Mouse (Mus musculus) hindbrain, embryonic 12.5 days (tissue): ENCODE data around the gene Zfp110. TPM values are rescaled to one million over a fixed set of nuclear protein-coding genes. Genes with fewer than 3 reads are reported as not detected.
A peak's percentile ranks its signal among the peaks of the same experiment; 100 is the strongest.
"Not testable (repeated sequence)": the region's sequence is repeated elsewhere in the genome, so short reads cannot be mapped to it uniquely, and the experiment has no call there.

ENCODE experiments used
- ATAC-seq: fragments of 200-750 bp; cut with Nextera tagmentation; 2 replicates; pipeline ENCODE4 v1.8.0; 2017; ENCODE audit warnings: moderate TSS enrichment; ENCODE audit not compliant: low FRiP score
- H3K27ac ChIP-seq: fragments of 300-500 bp; sonication (generic); 2 replicates; pipeline ENCODE4 v1.5.1; 2016; ENCODE audit warnings: mild to moderate bottlenecking
- H3K27me3 ChIP-seq: fragments of 300-500 bp; sonication (generic); 2 replicates; pipeline ENCODE4 v1.6.1; 2016; ENCODE audit warnings: mild to moderate bottlenecking
- H3K36me3 ChIP-seq: fragments of 300-500 bp; sonication (generic); 2 replicates; pipeline ENCODE4 v1.6.1; 2016; ENCODE audit warnings: mild to moderate bottlenecking
- H3K4me1 ChIP-seq: fragments of 300-500 bp; sonication (generic); 2 replicates; pipeline ENCODE4 v1.6.1; 2016
- H3K4me2 ChIP-seq: fragments of 300-500 bp; sonication (generic); replicated peaks from 2 replicates; pipeline ENCODE4 v1.6.1; 2016; ENCODE audit warnings: mild to moderate bottlenecking
- H3K4me3 ChIP-seq: fragments of 300-500 bp; sonication (generic); 2 replicates; pipeline ENCODE4 v1.5.1; 2016; ENCODE audit warnings: mild to moderate bottlenecking
- H3K9ac ChIP-seq: fragments of 300-500 bp; sonication (generic); 2 replicates; pipeline ENCODE4 v1.6.1; 2016; ENCODE audit warnings: mild to moderate bottlenecking, moderate library complexity
- H3K9me3 ChIP-seq: fragments of 300-500 bp; sonication (generic); replicated peaks from 2 replicates; pipeline ENCODE4 v1.6.1; 2016; ENCODE audit warnings: mild to moderate bottlenecking
- WGBS: fragments of 180-500 bp; shearing (Covaris S2); methylation state at CpG from one replicate; pipeline ENCODE4 v1.1.7; 2016; 5-methylcytosine and 5-hydroxymethylcytosine counted together
- polyA plus RNA-seq: library from polyadenylated mRNA; unstranded; fragments of >200 nt; fragmentation: Nextera tagmentation; extraction: Ambion mirVana; gene quantifications from 2 replicates; pipeline ENCODE4 v1.2.1, GENCODE M21; 2016

Zfp110 gene
- polyA plus RNA-seq: 33.7 and 34.8 TPM in 2 replicates

DNA sequence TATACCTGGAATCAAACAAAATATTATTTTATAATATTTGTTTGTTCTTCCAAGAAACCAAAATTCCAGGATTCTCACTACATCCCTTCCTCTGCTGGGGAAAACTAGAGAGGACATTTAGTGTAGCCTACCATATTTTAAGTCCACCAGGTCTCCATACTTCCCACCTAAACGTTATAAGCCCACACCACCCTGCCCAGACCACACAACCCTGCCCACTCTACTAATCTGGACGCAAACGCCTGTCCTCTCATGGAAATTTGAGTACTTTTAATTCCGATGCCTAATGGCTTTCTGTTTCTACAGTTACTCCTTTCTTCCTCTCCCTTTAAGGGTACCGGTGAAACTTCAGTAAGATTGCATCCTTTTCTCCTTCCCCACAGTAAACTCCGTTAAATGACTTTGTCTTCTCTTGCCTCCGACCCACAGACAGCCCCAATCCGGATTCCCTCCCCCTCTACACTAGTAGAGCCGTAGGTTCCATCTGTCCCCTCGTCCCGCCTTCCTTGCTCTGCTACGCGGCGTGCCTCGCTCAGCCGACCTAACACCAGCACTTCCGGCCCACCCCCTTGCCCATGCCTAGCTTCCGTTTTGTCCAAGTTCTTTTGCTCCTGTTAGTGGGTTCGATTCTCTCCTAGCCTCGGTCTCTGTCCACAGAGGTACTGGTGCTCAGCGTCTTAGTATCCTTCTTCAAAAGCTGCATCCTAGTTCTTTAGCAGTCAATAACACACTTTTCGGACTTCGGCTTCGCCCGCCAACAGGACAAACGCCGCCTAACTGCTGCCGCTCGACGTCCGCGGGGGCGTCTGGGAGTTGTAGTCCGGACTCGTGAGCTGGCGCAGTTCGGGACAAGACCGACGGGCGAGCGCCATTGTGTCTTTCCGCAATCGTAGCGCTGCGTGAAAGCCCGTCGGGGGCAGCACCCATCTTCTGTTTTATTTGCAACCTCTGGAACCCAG lies at the start of gene Zfp110:
Gene Zfp110 (plus strand): TSS at position 600 of the 959 bp plus-strand sequence.
- no peaks in the 10 kb centered on the region for H3K4me1 ChIP-seq
- H3K9me3 ChIP-seq: peaks cover 30% of the 10 kb centered on the region
- WGBS: 4% methylated on average over 47 of the region's 47 CpGs

DNA sequence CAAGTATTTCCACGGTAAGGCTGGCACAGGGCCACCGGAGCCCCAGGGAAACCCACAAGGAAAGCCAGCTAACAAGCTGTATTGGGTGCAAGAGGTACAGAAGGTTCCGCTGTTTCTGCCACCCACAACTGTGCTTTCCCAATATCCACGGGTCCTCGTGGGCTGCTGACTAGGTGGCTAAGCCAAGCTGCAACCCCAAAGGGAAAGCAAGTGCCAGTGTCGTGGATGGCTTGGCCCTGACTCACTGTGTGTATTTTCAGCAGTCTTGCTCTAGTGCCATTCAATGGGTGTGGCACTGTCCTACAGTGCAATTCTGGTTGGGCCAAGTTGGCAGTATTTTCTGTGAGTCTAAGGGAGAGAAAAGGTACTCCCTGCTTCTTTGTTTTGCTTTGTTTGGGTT lies 47.2 kb upstream of the Zfp110 start:
- 87% methylated on average over 6 of the region's 6 CpGs for WGBS
- no peak for ATAC-seq
- H3K27me3 ChIP-seq: no peaks in the 10 kb centered on the region

More for the DNA sequence above, at the start of gene Zfp110:
- Histone ChIP-seq H3K9ac (peak within 1 kb of the TSS; percentile 54), H3K36me3 (peaks cover 33% of the 10 kb centered on the region), H3K4me2 (peak within 1 kb of the TSS; percentile 54), H3K4me3 (peak within 1 kb of the TSS; percentile 57), H3K27ac (peak within 1 kb of the TSS; percentile 52), H3K27me3 (no peaks in the 10 kb centered on the region)
- peak; percentile 97 for ATAC-seq

DNA sequence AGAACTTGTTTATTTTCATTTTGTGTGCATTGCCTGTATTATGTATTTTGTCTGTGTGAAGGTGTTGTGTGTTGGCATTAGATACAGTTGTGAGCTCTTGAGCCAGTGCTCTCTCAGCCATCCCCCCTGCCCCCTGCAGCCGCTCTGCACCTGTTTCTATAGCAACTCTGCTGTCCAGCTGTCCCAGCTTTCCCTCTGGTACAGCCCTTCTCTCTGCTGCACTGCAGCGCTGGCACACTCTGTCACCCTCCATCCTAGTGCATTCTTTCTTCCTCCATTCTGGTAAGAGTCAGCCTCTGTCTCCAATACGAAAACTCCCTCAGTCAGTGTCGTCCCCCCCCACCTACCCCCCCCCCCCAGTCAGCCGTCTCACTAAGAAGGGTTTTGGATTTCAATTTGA lies 46.5 kb upstream of the Zfp110 start:
- Histone ChIP-seq H3K27ac (no peak overlapping the region), H3K9me3 (no peaks in the 10 kb centered on the region), H3K4me3 (no peak overlapping the region), H3K4me2 (no peak overlapping the region), H3K36me3 (no peaks in the 10 kb centered on the region), H3K9ac (no peak overlapping the region), H3K4me1 (no peaks in the 10 kb centered on the region), H3K27me3 (no peaks in the 10 kb centered on the region)
- WGBS: 25% methylated on average over 5 of the region's 5 CpGs
- 0 out of 2 replicates have a peak, but pooled peaks have one; percentile 68 for ATAC-seq

More for the DNA sequence above, 47.2 kb upstream of the Zfp110 start:
- H3K4me3 ChIP-seq: no peak overlapping the region
- H3K9me3 ChIP-seq: no peaks in the 10 kb centered on the region
- no peak overlapping the region for H3K4me2 ChIP-seq
- H3K27ac ChIP-seq: no peak overlapping the region
- no peak overlapping the region for H3K9ac ChIP-seq
- H3K4me1 ChIP-seq: no peaks in the 10 kb centered on the region
- H3K36me3 ChIP-seq: no peaks in the 10 kb centered on the region

DNA sequence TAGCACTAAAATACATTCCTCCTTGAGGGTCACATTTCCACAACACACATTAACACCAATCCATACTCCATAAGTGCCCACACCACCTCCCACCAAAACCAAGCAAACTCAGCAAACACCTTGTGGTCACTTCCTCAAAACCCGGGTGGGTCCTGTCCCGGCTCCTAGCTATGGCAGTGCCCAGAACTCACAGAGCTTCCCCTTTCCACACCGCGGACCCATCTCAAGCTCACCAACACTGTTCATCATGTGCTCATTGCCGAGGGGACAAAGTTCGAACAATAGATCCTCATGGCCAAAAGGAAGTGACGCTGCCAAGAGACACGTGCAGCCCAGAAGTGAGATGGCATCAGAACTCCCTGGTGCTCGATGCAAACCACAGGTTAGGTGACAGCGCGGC lies 41.9 kb upstream of the Zfp110 start:
- not testable (repeated sequence) for H3K4me3 ChIP-seq, H3K36me3 ChIP-seq, H3K27ac ChIP-seq, ATAC-seq, H3K4me1 ChIP-seq, H3K4me2 ChIP-seq, H3K27me3 ChIP-seq, H3K9ac ChIP-seq
- peaks cover 12% of the 10 kb centered on the region; the same call in 1 of the 2 replicates for H3K9me3 ChIP-seq
- WGBS: 84% methylated on average over 11 of the region's 11 CpGs

DNA sequence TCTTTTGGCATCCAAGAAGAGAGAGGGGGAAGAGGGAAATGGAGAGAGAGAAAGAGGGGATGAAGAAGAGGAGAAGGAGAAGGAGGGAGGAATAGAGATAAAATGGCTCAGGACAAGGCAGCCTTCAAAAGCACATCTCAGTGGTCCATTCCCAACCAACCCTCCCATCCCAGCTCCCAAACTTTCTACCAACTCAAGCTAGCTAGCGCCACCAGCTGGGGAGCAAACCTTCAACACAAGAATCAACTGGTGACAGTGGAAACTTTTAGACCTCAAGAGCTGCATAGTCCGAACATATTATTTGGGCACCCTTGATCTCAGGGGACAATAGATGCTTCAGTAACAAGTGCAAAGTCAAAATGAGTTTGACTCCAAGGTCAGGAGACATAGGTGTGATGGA lies 36.6 kb upstream of the Zfp110 start:
- H3K36me3 ChIP-seq: peaks cover 8% of the 10 kb centered on the region; the same call in 1 of the 2 replicates
- H3K27ac ChIP-seq: no peak overlapping the region
- no peak overlapping the region for H3K4me3 ChIP-seq
- peaks cover 5% of the 10 kb centered on the region; the same call in 1 of the 2 replicates for H3K4me1 ChIP-seq
- 60% methylated on average over 2 of the region's 2 CpGs for WGBS
- no peaks in the 10 kb centered on the region for H3K27me3 ChIP-seq
- no peak for ATAC-seq
- H3K4me2 ChIP-seq: no peak overlapping the region
- no peak overlapping the region for H3K9ac ChIP-seq
- H3K9me3 ChIP-seq: peaks cover 18% of the 10 kb centered on the region; the same call in 1 of the 2 replicates

DNA sequence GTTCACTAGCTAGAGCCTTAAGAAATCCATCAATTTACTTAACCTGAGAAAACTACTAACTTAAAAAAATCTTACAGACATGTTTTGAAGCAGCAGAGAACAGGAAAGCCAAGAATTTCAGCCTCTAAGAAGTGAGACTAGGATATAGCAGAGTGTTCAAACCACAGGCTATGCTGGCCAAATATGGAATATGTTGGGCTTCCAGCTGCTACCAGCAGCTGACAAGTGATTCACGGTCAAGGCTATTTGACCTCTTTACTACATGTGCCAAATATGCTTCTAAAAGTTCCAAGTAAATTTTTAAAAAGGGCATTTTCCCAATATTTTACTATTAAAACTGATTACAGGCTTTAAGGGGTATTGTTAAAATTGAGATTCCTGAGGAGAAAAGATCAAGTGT lies 35.0 kb upstream of the Zfp110 start:
- Histone ChIP-seq H3K9ac (no peak overlapping the region), H3K9me3 (peaks cover 14% of the 10 kb centered on the region; the same call in 1 of the 2 replicates), H3K4me3 (no peak overlapping the region), H3K27me3 (no peaks in the 10 kb centered on the region), H3K36me3 (peaks cover 8% of the 10 kb centered on the region; the same call in 1 of the 2 replicates), H3K4me1 (peaks cover 7% of the 10 kb centered on the region; the same call in 1 of the 2 replicates), H3K27ac (no peak overlapping the region), H3K4me2 (no peak overlapping the region)
- ATAC-seq: no peak
- WGBS: 97% methylated on average over 1 of the region's 1 CpGs

DNA sequence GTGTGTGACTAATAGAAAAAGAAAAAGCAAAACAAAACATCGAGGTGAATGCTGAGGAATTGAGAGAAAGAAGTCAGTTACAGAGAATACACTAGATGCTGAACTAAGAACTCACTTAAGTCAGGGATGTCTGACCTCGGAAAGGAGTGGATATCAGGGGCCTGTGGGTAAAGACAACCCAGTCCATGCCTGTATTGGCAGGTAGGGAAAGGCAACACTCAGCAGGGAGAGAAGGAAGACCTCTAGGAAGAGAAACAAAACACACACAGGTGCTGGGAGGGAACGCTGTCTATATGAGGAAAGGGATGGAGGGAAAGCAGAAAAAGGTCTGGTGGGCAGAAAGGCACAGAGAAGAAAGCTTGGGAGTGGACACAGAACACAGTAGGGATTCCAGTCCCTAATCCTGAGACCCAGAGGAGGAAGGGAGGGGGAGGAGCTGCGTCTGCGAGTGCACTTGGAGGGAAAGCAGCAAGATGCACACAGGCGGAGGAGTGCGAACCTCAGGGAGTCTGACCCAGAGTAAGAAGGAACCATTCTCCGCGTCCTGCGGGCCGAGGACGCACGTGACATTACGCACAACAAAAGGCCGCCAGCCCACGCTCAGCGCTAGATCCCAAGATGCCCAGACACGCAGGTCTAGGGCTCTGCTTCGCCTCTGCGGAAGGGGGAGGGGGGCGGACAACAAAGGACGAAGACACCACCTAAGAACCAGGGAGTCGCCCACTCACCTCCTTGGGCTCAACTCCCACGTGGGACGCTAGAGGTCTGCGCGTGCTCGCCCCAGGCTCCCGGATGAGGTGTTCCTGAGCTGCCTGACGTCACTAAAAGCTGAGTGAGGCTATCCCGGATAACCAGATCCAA lies 31.5 kb upstream of the Zfp110 start, which contains the start of gene Zscan18:
Gene Zscan18 (minus strand): TSS at position 770 of the 861 bp plus-strand sequence.
- Histone ChIP-seq H3K4me2 (peak within 1 kb of the TSS; percentile 62), H3K9ac (peak within 1 kb of the TSS; percentile 71), H3K36me3 (peaks cover 20% of the 10 kb centered on the region), H3K9me3 (peaks cover 12% of the 10 kb centered on the region), H3K27ac (peak within 1 kb of the TSS; percentile 89), H3K4me3 (peak within 1 kb of the TSS; percentile 40), H3K27me3 (no peaks in the 10 kb centered on the region), H3K4me1 (peaks cover 7% of the 10 kb centered on the region; the same call in 1 of the 2 replicates)
- ATAC-seq: peak; percentile 96
- WGBS: 6% methylated on average over 31 of the region's 31 CpGs

DNA sequence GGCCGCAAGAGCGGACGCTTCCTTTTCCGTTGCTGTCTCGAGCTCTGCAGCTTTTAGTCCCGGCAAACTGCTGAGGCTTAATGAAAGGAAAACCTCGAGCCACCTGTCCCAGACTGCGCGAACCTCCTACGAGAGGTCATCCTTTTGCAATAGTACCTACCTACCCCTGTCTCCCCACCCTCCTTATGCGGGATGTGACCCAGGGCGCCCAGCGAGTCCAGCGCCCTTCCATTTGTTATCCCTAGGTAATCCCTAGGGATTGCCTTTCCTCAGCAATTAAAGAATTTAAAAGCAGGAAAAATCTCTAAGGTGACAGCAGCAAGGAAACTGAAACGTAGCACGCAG lies 30.9 kb upstream of the Zfp110 start:
- peak; percentile 88; the same call in 1 of the 2 replicates for ATAC-seq
- H3K36me3 ChIP-seq: peaks cover 26% of the 10 kb centered on the region
- H3K27me3 ChIP-seq: no peaks in the 10 kb centered on the region
- H3K4me2 ChIP-seq: peak overlapping the region; percentile 62
- H3K9me3 ChIP-seq: peaks cover 15% of the 10 kb centered on the region
- WGBS: 1% methylated on average over 16 of the region's 16 CpGs
- H3K27ac ChIP-seq: peak overlapping the region; percentile 89
- peak overlapping the region; percentile 40 for H3K4me3 ChIP-seq
- H3K9ac ChIP-seq: peak overlapping the region; percentile 71
- H3K4me1 ChIP-seq: peaks cover 7% of the 10 kb centered on the region; the same call in 1 of the 2 replicates

DNA sequence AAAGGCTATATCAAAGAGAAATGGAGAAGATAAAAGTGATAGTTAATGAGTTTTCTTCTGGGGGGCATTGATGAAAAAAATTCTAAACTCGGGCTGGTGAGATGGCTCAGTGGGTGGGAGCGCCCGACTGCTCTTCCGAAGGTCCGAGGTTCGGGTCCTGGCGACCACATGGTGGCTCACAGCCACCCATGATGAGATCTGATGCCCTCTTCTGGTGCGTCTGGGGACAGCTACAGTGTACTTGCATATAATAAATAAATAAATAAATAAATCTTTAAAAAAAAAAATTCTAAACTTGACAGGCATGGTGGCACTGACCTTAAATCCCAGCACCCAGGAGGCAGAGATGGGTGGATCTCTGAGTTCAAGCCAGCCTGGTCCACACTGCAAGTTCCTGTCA lies 19.0 kb upstream of the Zfp110 start:
- Histone ChIP-seq H3K36me3 (peaks cover 49% of the 10 kb centered on the region), H3K4me3 (no peak overlapping the region), H3K9ac (no peak overlapping the region), H3K4me2 (no peak overlapping the region), H3K27me3 (no peaks in the 10 kb centered on the region), H3K9me3 (peaks cover 46% of the 10 kb centered on the region), H3K4me1 (peaks cover 8% of the 10 kb centered on the region), H3K27ac (no peak overlapping the region)
- no peak for ATAC-seq
- WGBS: 97% methylated on average over 8 of the region's 8 CpGs

DNA sequence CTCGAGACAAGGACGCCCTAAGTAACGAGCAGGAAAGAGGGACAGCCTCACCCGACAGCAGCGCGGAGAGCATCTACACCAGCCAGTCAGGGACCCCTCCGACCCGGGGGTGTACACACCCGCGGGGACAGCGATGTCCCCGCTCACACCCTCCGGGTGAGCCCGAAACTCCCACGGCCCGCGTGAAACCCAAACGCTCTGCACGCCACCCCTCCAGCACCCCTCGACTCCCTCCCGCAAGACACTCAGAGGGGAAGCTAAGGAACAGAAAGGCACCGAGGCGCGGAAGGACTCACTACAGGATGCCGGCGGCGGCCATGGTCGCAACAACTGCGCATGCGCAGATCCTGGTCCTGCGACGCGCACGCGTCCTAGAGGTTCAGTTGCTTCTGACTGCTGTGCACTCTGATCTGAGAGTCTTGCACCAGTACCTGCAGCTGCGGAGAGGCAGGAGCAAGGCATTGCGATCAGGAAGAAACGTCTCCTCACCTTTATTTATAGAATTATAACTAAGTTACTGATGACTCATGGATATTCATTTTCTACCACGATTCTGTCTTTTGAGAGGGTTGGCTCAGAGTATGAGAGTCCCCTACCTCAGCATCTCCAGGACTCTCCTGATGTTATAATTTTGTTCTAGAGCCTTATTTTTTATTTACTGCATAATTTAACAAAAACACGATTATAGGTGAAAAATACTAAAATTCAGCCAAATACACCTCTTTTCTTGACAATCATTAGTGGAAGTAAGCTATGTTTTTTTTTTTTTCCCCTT lies 15.9 kb upstream of the Zfp110 start, which contains the start of gene Zfp329:
Gene Zfp329 (minus strand): TSS at position 338 of the 775 bp plus-strand sequence.
- H3K27ac ChIP-seq: peak within 1 kb of the TSS; percentile 95

DNA sequence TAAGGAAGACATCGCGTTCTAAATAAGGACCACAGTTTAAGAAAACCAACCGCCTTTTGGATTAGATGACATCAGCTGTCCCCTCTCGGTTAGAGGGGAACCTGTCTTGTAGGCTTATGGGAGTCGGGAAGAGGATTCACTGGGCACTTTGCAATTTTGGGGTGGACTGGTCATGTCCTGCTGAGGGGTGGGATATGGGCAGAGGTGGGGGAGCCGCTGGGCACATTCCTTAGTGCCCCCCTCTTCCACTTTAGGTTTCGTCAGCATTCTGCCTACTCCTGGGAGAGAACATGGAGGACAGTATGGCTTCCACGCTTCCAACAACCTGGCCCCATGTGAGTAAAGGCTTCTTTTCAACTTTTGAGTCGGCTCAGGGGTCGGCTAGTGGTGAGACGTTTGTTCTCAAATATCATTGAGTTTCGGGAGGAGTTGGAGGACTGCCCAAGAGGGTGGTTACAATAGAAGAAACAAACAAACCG lies 671 bp downstream of the Zfp110 start:
- H3K4me3 ChIP-seq: peak overlapping the region; percentile 57
- no peaks in the 10 kb centered on the region for H3K27me3 ChIP-seq
- WGBS: 47% methylated on average over 13 of the region's 13 CpGs
- peak overlapping the region; percentile 54 for H3K9ac ChIP-seq
- no peaks in the 10 kb centered on the region for H3K4me1 ChIP-seq
- peak overlapping the region; percentile 54 for H3K4me2 ChIP-seq
- H3K9me3 ChIP-seq: peaks cover 36% of the 10 kb centered on the region
- peaks cover 40% of the 10 kb centered on the region for H3K36me3 ChIP-seq
- H3K27ac ChIP-seq: peak overlapping the region; percentile 52
- ATAC-seq: peak; percentile 57

More for the DNA sequence above, 15.9 kb upstream of the Zfp110 start, which contains the start of gene Zfp329:
- ATAC-seq: peak; percentile 96
- Histone ChIP-seq H3K9me3 (peaks cover 29% of the 10 kb centered on the region), H3K9ac (peak within 1 kb of the TSS; percentile 90), H3K27me3 (no peaks in the 10 kb centered on the region), H3K36me3 (peaks cover 22% of the 10 kb centered on the region), H3K4me1 (peaks cover 8% of the 10 kb centered on the region), H3K4me2 (peak within 1 kb of the TSS; percentile 49), H3K4me3 (peak within 1 kb of the TSS; percentile 87)
- under 1% methylated on average over 40 of the region's 40 CpGs for WGBS
